In the genomic region with DNA sequence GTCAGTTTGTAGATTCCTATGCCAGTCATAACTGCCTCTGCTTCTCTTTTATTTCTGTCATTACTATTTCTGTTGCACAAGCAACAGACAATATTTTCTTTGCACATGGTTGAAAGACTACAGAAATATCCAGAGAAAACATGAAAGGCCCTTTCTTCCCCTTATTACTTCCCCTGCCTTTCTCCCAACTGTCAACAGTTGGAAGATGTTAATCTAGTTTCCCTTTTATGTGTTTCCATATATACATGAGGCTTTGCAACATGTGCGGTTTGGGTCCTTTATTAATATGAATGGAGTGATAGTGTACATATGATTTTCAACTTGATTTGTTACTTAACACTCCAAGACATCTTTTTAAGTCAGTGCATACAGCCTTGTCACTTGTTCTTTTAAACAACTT, we compare ENCODE assay signal across 26 mouse cellular contexts.
A peak's percentile ranks its signal among the peaks of the same experiment; 100 is the strongest.
DNase-seq lines count a peak whose midpoint lies in the region; ATAC-seq and TF ChIP-seq lines count a peak whose summit lies in the region.
"Had no signal": no experiment of that assay in that cellular context is flagged by ENCODE, and none has a peak within 500 bp of the region (broad histone marks: within the 10 kb centered on the region; RNA-seq: fewer than 3 reads in every experiment).

No protein-coding gene starts in this region.

- TF ChIP-seq CTCF in kidney, postnatal 0 days (IDR thresholded peaks at IDR 0.05; ENCODE audit: low read depth), result no peak

- 50% methylated on average over 1 of the region's 1 CpGs for WGBS in kidney, postnatal 0 days
- WGBS in lung, embryonic 16.5 days, result 38% methylated on average over 1 of the region's 1 CpGs

- no peak overlapping the region for H3K9ac ChIP-seq in kidney, postnatal 0 days (ENCODE audit: low read depth, low read length)
- no peak overlapping the region for H3K9ac ChIP-seq in lung, embryonic 16.5 days (ENCODE audit: low read length)
- H3K9ac ChIP-seq: embryonic facial prominence, embryonic 13.5 days; forebrain, embryonic 12.5 days; forebrain, embryonic 15.5 days; hindbrain, embryonic 13.5 days had no signal

- peak; percentile 16 for DNase-seq in kidney, postnatal 0 days (ENCODE audit: low spot score)
- DNase-seq in kidney, adult 18-20 months, result no peak
- no peak for DNase-seq in lung, postnatal 25 days (ENCODE audit: low spot score)
- no peak for DNase-seq in adrenal gland, postnatal 10 days
- DNase-seq: adrenal gland, adult 8-10 months; adrenal gland, postnatal 36 days; cerebellum, adult 11 months; cerebellum, adult 2 months; cerebellum, adult 9-11 months; cerebellum, postnatal 25 days; embryo, embryonic 11 days; gastrocnemius, postnatal 25 days; heart, adult 11 months; heart, postnatal 36 days had no signal

- no peak overlapping the region for H3K4me2 ChIP-seq in kidney, postnatal 0 days (ENCODE audit: low read length)
- no peak overlapping the region for H3K4me2 ChIP-seq in lung, embryonic 16.5 days (ENCODE audit: low read depth, low read length)
- H3K4me2 ChIP-seq: embryonic facial prominence, embryonic 13.5 days; forebrain, embryonic 12.5 days; forebrain, embryonic 15.5 days; heart, embryonic 11.5 days; hindbrain, embryonic 13.5 days had no signal

- no peaks in the 10 kb centered on the region for H3K9me3 ChIP-seq in kidney, postnatal 0 days (replicated peaks; ENCODE audit: low read length)
- no peaks in the 10 kb centered on the region for H3K9me3 ChIP-seq in lung, embryonic 16.5 days (ENCODE audit: control insufficient read depth, low read length)
- H3K9me3 ChIP-seq: embryonic facial prominence, embryonic 10.5 days; embryonic facial prominence, embryonic 13.5 days; forebrain, embryonic 12.5 days; forebrain, embryonic 15.5 days; hindbrain, embryonic 10.5 days; hindbrain, embryonic 13.5 days had no signal

- no peak overlapping the region for H3K4me3 ChIP-seq in kidney, postnatal 0 days (replicated peaks; ENCODE audit: low read depth, low read length)
- H3K4me3 ChIP-seq in lung, embryonic 16.5 days (ENCODE audit: low read length), result no peak overlapping the region
- H3K4me3 ChIP-seq: embryonic facial prominence, embryonic 10.5 days; embryonic facial prominence, embryonic 13.5 days; erythroblast, embryonic 14.5 days; forebrain, embryonic 12.5 days; forebrain, embryonic 15.5 days; hindbrain, embryonic 10.5 days; hindbrain, embryonic 13.5 days had no signal

- ATAC-seq in kidney, postnatal 0 days (replicated peaks; ENCODE audit: low FRiP score, low read depth), result no peak
- peak; percentile 54; the same call in 1 of the 2 replicates for ATAC-seq in lung, embryonic 16.5 days (ENCODE audit: low read depth)
- ATAC-seq in megakaryocyte progenitor cell, adult 5-6 weeks (replicated peaks; ENCODE audit: poor library complexity), result peak; percentile 92
- ATAC-seq: activated CD4-positive, CD25-positive, alpha-beta regulatory T cell, adult 4 months; forebrain, embryonic 15.5 days; hindbrain, embryonic 16.5 days had no signal

- H3K4me1 ChIP-seq in kidney, postnatal 0 days (replicated peaks; ENCODE audit: insufficient read depth, low read length), result no peaks in the 10 kb centered on the region
- H3K4me1 ChIP-seq in lung, embryonic 16.5 days (replicated peaks; ENCODE audit: control insufficient read depth, insufficient read depth, low read length), result no peaks in the 10 kb centered on the region
- H3K4me1 ChIP-seq: embryonic facial prominence, embryonic 13.5 days; forebrain, embryonic 12.5 days; forebrain, embryonic 15.5 days; hindbrain, embryonic 10.5 days; hindbrain, embryonic 13.5 days had no signal

- H3K27me3 ChIP-seq in kidney, postnatal 0 days (ENCODE audit: insufficient read depth, low read length), result no peaks in the 10 kb centered on the region
- H3K27me3 ChIP-seq in lung, embryonic 16.5 days (ENCODE audit: control insufficient read depth, insufficient read depth, low read depth, low read length), result no peaks in the 10 kb centered on the region
- H3K27me3 ChIP-seq: embryonic facial prominence, embryonic 13.5 days; forebrain, embryonic 12.5 days; forebrain, embryonic 15.5 days; hindbrain, embryonic 13.5 days had no signal

- no peaks in the 10 kb centered on the region for H3K36me3 ChIP-seq in kidney, postnatal 0 days (ENCODE audit: insufficient read depth, low read length)
- H3K36me3 ChIP-seq in lung, embryonic 16.5 days (ENCODE audit: control insufficient read depth, insufficient read depth, low read length), result no peaks in the 10 kb centered on the region
- H3K36me3 ChIP-seq: embryonic facial prominence, embryonic 10.5 days; embryonic facial prominence, embryonic 13.5 days; forebrain, embryonic 12.5 days; forebrain, embryonic 15.5 days; hindbrain, embryonic 10.5 days; hindbrain, embryonic 13.5 days had no signal

- H3K27ac ChIP-seq in kidney, postnatal 0 days, result no peak overlapping the region
- no peak overlapping the region for H3K27ac ChIP-seq in lung, embryonic 16.5 days (ENCODE audit: low read length)
- H3K27ac ChIP-seq: embryonic facial prominence, embryonic 10.5 days; embryonic facial prominence, embryonic 13.5 days; forebrain, embryonic 12.5 days; forebrain, embryonic 15.5 days; hindbrain, embryonic 10.5 days; hindbrain, embryonic 13.5 days had no signal
